Mouse (Mus musculus) liver, adult 10 weeks (tissue): ENCODE results near the gene Chrnd. TPM values are rescaled to one million over a fixed set of nuclear protein-coding genes. Genes with fewer than 3 reads are reported as not detected.

Source experiments
- polyA plus RNA-seq: library from polyadenylated mRNA; stranded (reverse); fragments of 350-450 nt; fragmentation: Illumina TruSeq; extraction: RNeasy Lipid Tissue Mini Kit (QIAGEN cat#74804); gene quantifications from one replicate; pipeline ENCODE4 v1.2.3, GENCODE M21; 2014; ENCODE audit warnings: low read depth, low replicate concordance

Chrnd gene
- polyA plus RNA-seq: not detected

DNA sequence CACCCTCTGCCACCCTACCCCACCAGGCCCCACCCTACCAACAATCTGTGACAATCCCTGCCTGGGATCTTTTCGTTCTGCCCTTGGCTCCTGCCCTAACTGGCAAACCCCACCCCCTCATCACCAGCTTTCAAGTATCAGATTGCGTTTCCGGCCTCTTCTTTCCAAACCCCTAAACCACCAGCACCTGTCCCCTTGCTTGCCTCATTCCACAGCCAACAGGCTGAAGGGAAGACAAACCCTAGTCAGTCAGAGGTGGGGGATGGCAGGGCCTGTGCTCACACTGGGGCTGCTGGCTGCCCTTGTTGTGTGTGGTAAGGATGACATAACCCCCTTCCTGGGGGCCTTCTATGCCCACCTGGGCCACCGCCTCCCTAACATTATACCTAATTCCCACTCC, at the start of gene Chrnd:
Gene Chrnd (plus strand): TSS at position 179 of the 400 bp plus-strand sequence.

DNA sequence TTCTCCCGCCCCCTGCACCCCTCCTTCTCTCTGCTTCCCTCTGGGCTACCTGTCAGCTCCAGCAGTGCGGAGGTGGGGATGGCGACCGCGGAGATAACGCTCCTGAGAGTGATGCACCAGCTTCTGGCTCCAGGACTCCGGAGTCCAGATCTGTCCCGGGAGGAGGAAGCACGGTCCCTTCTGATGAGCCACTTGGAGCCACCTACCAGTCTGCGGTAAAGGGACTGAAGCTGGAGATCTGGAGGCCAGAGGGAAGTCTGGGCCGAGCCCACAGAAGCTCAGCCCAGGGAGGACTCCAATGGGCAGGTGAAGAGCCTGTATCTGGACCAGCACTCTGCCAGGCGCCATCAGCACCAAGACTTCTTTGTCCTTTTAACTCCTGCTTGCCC, 34.2 kb upstream of the Chrnd start, which contains the start of gene Ecel1:
Gene Ecel1 (minus strand): TSS at position 323 of the 389 bp plus-strand sequence.

DNA sequence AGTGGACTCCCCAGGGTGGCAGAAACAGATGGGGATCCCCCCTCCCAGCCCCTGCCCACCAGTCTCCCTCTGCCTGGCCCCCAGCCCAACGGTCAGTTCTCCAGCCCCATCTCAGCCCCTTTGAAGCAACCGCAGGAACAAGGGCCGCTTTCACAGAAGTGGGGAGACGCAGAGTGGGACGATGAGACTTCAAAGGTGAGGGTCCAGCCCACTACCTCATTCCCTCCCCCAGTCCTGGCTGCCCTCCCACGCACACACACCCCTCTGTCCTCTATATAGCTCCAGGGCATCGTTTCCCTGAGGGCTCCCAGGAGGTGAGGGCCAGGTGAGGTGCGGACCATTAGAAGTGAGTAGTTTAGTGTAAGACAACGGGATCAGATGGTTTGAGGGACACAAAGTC, 7.4 kb upstream of the Chrnd start, which contains the start of gene Prss56:
Gene Prss56 (plus strand): TSS at position 301 of the 400 bp plus-strand sequence.

DNA sequence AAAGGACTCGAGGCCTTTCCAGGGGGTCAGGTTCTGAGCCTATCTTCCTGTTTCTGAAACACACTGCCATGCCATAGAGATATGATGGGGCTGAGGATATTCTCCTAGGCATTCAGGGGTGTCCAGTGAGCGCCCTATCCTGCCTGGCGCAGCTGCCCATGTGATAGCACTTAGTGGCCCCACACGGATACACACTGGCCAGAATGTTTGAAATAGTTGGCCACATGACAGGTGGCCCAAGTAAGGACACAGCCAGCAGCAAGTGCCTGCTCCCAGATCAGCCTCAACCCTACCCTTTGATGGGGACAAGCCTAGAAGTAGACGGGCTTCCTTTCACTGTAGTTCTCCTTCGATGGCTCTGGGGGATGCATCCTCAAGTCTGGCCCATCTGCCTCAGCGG, 14.1 kb downstream of the Chrnd start, which contains the start of gene Chrng:
Gene Chrng (plus strand): TSS at position 193 of the 400 bp plus-strand sequence.

DNA sequence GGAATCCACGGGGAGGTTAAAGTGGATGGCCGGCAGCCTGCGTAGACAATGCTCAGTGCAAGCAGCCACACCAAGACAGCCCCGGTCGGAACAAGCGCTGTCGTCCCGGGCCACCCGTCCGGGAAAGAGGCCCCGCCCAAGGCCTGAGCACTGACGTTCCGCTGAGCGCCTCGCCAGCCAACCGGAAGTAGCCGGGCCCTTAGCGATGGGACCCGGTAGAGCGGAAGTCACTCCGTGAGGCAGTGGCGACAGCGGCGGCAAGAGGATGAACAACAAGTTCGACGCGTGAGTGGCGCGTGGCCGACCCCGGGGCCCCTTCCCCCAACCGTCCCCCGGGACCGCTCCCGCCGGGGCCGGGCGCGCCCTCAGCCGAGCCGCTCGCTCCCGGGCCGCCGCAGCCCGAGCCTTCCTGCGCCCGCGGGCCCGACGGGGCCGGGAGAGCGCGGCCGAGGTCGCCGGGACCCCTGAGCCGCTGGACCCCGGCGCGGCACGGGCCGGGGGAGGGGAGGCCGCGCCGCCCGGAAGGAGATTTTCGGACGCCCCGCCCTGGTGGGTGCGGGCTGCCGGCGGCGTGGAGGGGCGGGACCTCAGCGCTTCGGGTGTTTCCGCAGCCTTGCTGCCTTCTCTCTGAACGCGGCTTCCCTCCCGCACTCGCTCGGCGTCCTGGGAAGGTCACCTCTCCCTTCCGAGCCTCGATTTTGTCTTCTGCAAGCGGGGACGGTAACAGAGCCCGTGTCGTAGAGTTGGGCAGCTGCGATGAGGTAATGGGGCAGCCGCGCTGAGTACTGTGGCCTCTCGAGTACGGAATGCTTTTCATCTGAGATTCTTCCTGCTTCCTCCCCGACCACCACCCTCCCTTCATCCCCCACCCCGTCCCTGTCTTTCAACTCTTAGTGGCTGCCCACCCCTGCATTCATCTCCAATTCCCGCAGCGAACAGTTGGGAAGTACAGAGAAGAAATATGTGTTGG, 23.6 kb downstream of the Chrnd start, which contains the start of gene Eif4e2:
Gene Eif4e2 (plus strand): TSS at position 180 of the 970 bp plus-strand sequence.

Other genes with a start within 250 kb of the Chrnd start
- not detected for gene Alppl2, start 100.7 kb upstream of the Chrnd start, polyA plus RNA-seq
- gene Alpi, start 89.0 kb upstream of the Chrnd start, polyA plus RNA-seq: not detected
- not detected for gene Akp3, start 65.6 kb upstream of the Chrnd start, polyA plus RNA-seq
- gene Ecel1, start 34.1 kb upstream of the Chrnd start, polyA plus RNA-seq: not detected
- gene Prss56, start 7.3 kb upstream of the Chrnd start, polyA plus RNA-seq: not detected
- not detected for gene Chrng, start 14.1 kb downstream of the Chrnd start, polyA plus RNA-seq
- gene Eif4e2, start 23.3 kb downstream of the Chrnd start, polyA plus RNA-seq: 19.3 TPM
- 0.82 TPM for gene Efhd1, start 73.8 kb downstream of the Chrnd start, polyA plus RNA-seq
- 33.4 TPM for gene Gigyf2, start 136.4 kb downstream of the Chrnd start, polyA plus RNA-seq
- not detected for gene Kcnj13, start 204.1 kb downstream of the Chrnd start, polyA plus RNA-seq